Mouse (Mus musculus) neural tube, embryonic 14.5 days (tissue): ENCODE data around the gene Ptgs1. TPM values are rescaled to one million over a fixed set of nuclear protein-coding genes. Genes with fewer than 3 reads are reported as not detected.

Experiments
- ATAC-seq: fragments of 200-750 bp; cut with Nextera tagmentation; 2 replicates; pipeline ENCODE4 v1.8.0; 2017; ENCODE audit warnings: low read depth, mild to moderate bottlenecking, moderate TSS enrichment, moderate library complexity
- H3K27ac ChIP-seq: fragments of 300-500 bp; sonication (generic); 2 replicates; pipeline ENCODE4 v1.5.1; 2014; ENCODE audit warnings: low read depth, mild to moderate bottlenecking, control low read depth, low read length, moderate library complexity, mixed read lengths
- H3K27me3 ChIP-seq: fragments of 300-500 bp; sonication (generic); 2 replicates; pipeline ENCODE4 v1.6.1; 2014; ENCODE audit warnings: low read length; ENCODE audit not compliant: control insufficient read depth, insufficient read depth
- H3K36me3 ChIP-seq: fragments of 300-500 bp; sonication (generic); 2 replicates; pipeline ENCODE4 v1.6.1; 2014; ENCODE audit warnings: low read length, mixed read lengths; ENCODE audit not compliant: control insufficient read depth, insufficient read depth
- H3K4me1 ChIP-seq: fragments of 300-500 bp; sonication (generic); 2 replicates; pipeline ENCODE4 v1.6.1; 2014; ENCODE audit warnings: low read length; ENCODE audit not compliant: control insufficient read depth, insufficient read depth
- H3K4me2 ChIP-seq: fragments of 300-500 bp; sonication (generic); 2 replicates; pipeline ENCODE4 v1.6.1; 2014; ENCODE audit warnings: mild to moderate bottlenecking, low read depth, low read length, control low read depth
- H3K4me3 ChIP-seq: fragments of 300-500 bp; sonication (generic); 2 replicates; pipeline ENCODE4 v1.5.1; 2014; ENCODE audit warnings: low read depth, low read length, control low read depth, mixed read lengths
- H3K9ac ChIP-seq: fragments of 300-500 bp; sonication (generic); replicated peaks from 2 replicates; pipeline ENCODE4 v1.6.1; 2014; ENCODE audit warnings: low read depth, mild to moderate bottlenecking, control low read depth, low read length, mixed read lengths
- H3K9me3 ChIP-seq: fragments of 300-500 bp; sonication (generic); 2 replicates; pipeline ENCODE4 v1.6.1; 2016; ENCODE audit warnings: low read length; ENCODE audit not compliant: control insufficient read depth
- WGBS: fragments of 180-500 bp; shearing (Covaris S2); extraction: QIAGEN DNeasy Blood & Tissue Kit; methylation state at CpG from one replicate; pipeline ENCODE4 v1.1.7; 2014; 5-methylcytosine and 5-hydroxymethylcytosine counted together
- polyA plus RNA-seq: library from polyadenylated mRNA; unstranded; fragments of >200 nt; fragmentation: Nextera tagmentation; extraction: Ambion mirVana; gene quantifications from 2 replicates; pipeline ENCODE4 v1.2.1, GENCODE M21; 2014

Gene Ptgs1
- polyA plus RNA-seq, 1 experiment from 2014 or later: 2.7 TPM

GRCm38 (mm10) chr2:36197919-36198881, 32.0 kb upstream of the Ptgs1 start:
- 11% methylated on average over 20 of the region's 20 CpGs for WGBS
- Histone ChIP-seq H3K9ac (0 out of 2 replicates have a peak overlapping the region, but pooled peaks have one; percentile 17), H3K4me2 (peak overlapping the region; percentile 26; the same call in 1 of the 2 replicates), H3K27me3 (peaks cover 15% of the 10 kb centered on the region), H3K4me3 (no peak overlapping the region), H3K9me3 (no peaks in the 10 kb centered on the region), H3K4me1 (peaks cover 6% of the 10 kb centered on the region), H3K36me3 (no peaks in the 10 kb centered on the region), H3K27ac (no peak overlapping the region)
- peak; percentile 65 for ATAC-seq

GRCm38 (mm10) chr2:36198882-36199262, 31.4 kb upstream of the Ptgs1 start:
- Histone ChIP-seq H3K27me3 (peaks cover 15% of the 10 kb centered on the region), H3K9me3 (no peaks in the 10 kb centered on the region), H3K27ac (no peak overlapping the region), H3K4me2 (peak overlapping the region; percentile 26; the same call in 1 of the 2 replicates), H3K9ac (0 out of 2 replicates have a peak overlapping the region, but pooled peaks have one; percentile 17), H3K4me1 (peaks cover 11% of the 10 kb centered on the region), H3K4me3 (no peak overlapping the region), H3K36me3 (no peaks in the 10 kb centered on the region)
- no peak for ATAC-seq
- WGBS: 9% methylated on average over 3 of the region's 3 CpGs

GRCm38 (mm10) chr2:36200813-36201212, 29.4 kb upstream of the Ptgs1 start:
- H3K27me3 ChIP-seq: peaks cover 15% of the 10 kb centered on the region
- H3K9ac ChIP-seq: no peak overlapping the region
- H3K27ac ChIP-seq: no peak overlapping the region
- no peaks in the 10 kb centered on the region for H3K36me3 ChIP-seq
- ATAC-seq: no peak
- H3K4me3 ChIP-seq: no peak overlapping the region
- H3K4me2 ChIP-seq: no peak overlapping the region
- peaks cover 11% of the 10 kb centered on the region for H3K4me1 ChIP-seq
- 88% methylated on average over 2 of the region's 2 CpGs for WGBS
- H3K9me3 ChIP-seq: no peaks in the 10 kb centered on the region

- Histone ChIP-seq H3K4me1 (peaks cover 11% of the 10 kb centered on the region), H3K9ac (peak overlapping the region; percentile 37; the same call in 1 of the 2 replicates), H3K36me3 (no peaks in the 10 kb centered on the region), H3K4me3 (no peak overlapping the region), H3K9me3 (no peaks in the 10 kb centered on the region), H3K4me2 (peak overlapping the region; percentile 83), H3K27me3 (peaks cover 15% of the 10 kb centered on the region), H3K27ac (no peak overlapping the region)
- ATAC-seq: no peak
- WGBS: 23% methylated on average over 18 of the region's 18 CpGs
These were observed 28.2 kb upstream of the Ptgs1 start for GRCm38 (mm10) chr2:36201756-36202610.

GRCm38 (mm10) chr2:36202611-36202880, 27.7 kb upstream of the Ptgs1 start:
- Histone ChIP-seq H3K4me2 (peak overlapping the region; percentile 83), H3K27me3 (peaks cover 15% of the 10 kb centered on the region), H3K9ac (peak overlapping the region; percentile 37; the same call in 1 of the 2 replicates), H3K4me1 (peaks cover 11% of the 10 kb centered on the region), H3K4me3 (peak overlapping the region; percentile 22), H3K9me3 (no peaks in the 10 kb centered on the region), H3K27ac (0 out of 2 replicates have a peak overlapping the region, but pooled peaks have one; percentile 30), H3K36me3 (no peaks in the 10 kb centered on the region)
- no peak for ATAC-seq
- WGBS: 21% methylated on average over 5 of the region's 5 CpGs

DNA sequence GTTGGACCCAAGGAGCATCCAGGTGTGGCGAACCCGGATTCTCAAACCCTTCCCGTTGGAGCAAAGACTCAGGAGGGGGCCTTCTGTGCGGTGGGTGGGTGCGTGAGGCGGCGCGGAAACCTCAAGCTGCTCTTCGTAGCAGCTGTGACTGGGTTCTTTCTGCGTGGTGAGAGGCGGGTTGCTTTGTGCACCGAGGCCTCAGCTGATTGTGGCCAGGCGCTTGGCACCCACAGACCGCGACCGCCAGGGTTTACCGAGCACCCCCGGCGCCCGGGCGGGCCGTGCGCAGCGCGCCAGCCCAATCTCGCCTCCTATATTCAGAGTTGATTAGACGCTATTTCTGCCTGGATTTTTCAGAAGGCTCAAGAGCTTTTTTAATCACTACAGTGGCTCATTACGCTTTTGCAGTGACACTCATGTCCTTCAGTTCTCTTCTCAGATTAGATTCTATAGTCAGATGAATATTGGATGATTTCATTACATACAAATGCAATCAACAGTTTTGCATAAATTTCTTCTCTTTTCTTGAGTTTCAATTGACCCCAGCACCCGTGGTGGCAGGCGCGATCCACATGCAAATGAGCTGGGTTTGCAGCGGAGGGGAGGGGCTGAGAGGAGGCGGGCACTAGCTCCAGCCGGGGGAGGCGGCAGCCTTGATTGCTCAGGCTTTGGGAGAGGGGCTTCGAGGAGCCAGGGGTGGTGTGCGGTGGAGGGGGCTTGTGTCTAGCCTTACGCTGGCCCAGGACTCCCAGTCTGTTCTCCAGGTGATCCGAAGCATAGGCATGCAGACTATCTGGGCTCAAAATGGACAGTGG, 27.0 kb upstream of the Ptgs1 start:
- WGBS: under 1% methylated on average over 39 of the region's 39 CpGs
- H3K27me3 ChIP-seq: peaks cover 15% of the 10 kb centered on the region

DNA sequence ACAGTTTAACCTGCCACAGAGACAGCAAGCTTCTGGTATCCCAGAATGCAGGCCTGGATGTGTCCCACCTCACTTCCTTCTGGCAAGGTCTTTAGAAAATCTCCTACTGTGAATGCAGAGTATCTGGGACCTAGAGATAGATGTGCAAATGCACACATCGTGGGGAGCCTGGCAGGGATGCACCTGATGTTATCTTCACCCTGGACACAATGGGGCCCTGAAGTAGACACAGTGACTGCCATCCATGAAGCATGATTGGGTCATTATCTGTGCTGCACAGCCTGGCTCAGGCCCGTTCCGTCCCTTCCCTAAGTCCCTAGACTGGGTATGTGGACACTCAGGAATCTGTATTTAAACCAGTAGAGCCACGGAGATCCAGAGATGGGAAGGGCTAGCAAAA, 25.6 kb upstream of the Ptgs1 start:
- ATAC-seq: no peak
- no peaks in the 10 kb centered on the region for H3K36me3 ChIP-seq
- H3K27me3 ChIP-seq: peaks cover 15% of the 10 kb centered on the region
- no peaks in the 10 kb centered on the region for H3K9me3 ChIP-seq
- H3K4me2 ChIP-seq: no peak overlapping the region
- no peak overlapping the region for H3K9ac ChIP-seq
- H3K27ac ChIP-seq: no peak overlapping the region
- H3K4me3 ChIP-seq: no peak overlapping the region
- WGBS: 60% methylated on average over 4 of the region's 4 CpGs
- H3K4me1 ChIP-seq: peaks cover 11% of the 10 kb centered on the region

More for the DNA sequence above, 27.0 kb upstream of the Ptgs1 start:
- peak overlapping the region; percentile 83 for H3K4me2 ChIP-seq
- H3K9ac ChIP-seq: peak overlapping the region; percentile 37
- H3K36me3 ChIP-seq: no peaks in the 10 kb centered on the region
- H3K9me3 ChIP-seq: no peaks in the 10 kb centered on the region
- peak overlapping the region; percentile 22 for H3K4me3 ChIP-seq
- ATAC-seq: peak; percentile 82
- H3K4me1 ChIP-seq: peaks cover 11% of the 10 kb centered on the region
- peak overlapping the region; percentile 30; the same call in 1 of the 2 replicates for H3K27ac ChIP-seq

GRCm38 (mm10) chr2:36207071-36207470, 23.2 kb upstream of the Ptgs1 start:
- no peaks in the 10 kb centered on the region for H3K9me3 ChIP-seq
- no peaks in the 10 kb centered on the region for H3K36me3 ChIP-seq
- H3K4me1 ChIP-seq: peaks cover 11% of the 10 kb centered on the region
- no peak overlapping the region for H3K4me3 ChIP-seq
- H3K27ac ChIP-seq: no peak overlapping the region
- 48% methylated on average over 11 of the region's 11 CpGs for WGBS
- no peak overlapping the region for H3K9ac ChIP-seq
- H3K27me3 ChIP-seq: peaks cover 10% of the 10 kb centered on the region
- ATAC-seq: no peak
- H3K4me2 ChIP-seq: no peak overlapping the region
